Mouse (Mus musculus) heart, adult 2 months (tissue): Measurements from ENCODE around the gene Atf1.

Experiments used
- CTCF ChIP-seq: fragments of 200-600 bp; IDR thresholded peaks from 2 replicates; pipeline ENCODE4 v1.8.1; 2022; ENCODE audit warnings: antibody characterized with exemption, mild to moderate bottlenecking, moderate library complexity
- POLR2A ChIP-seq: fragments of 200-500 bp; IDR thresholded peaks from 2 replicates; pipeline ENCODE4 v1.6.1; 2011; ENCODE audit warnings: mild to moderate bottlenecking, low read depth, low read length, control low read depth; ENCODE audit not compliant: insufficient read depth

- no peak for TF ChIP-seq POLR2A
- no peak for TF ChIP-seq CTCF
Observed at GRCm38 (mm10) chr15:100247296-100247695, 19.7 kb downstream of the Atf1 start.
